Mouse (Mus musculus): ENCODE measurements around the gene Gm43064. TPM values are rescaled to one million over a fixed set of nuclear protein-coding genes. Genes with fewer than 3 reads are reported as not detected.
"Not testable (repeated sequence)": the region's sequence is repeated elsewhere in the genome, so short reads cannot be mapped to it uniquely, and the experiment has no call there.

Gene Gm43064
- polyA plus RNA-seq, 2 experiments from 2014 or later: 0.36 TPM; not detected in 1

DNA sequence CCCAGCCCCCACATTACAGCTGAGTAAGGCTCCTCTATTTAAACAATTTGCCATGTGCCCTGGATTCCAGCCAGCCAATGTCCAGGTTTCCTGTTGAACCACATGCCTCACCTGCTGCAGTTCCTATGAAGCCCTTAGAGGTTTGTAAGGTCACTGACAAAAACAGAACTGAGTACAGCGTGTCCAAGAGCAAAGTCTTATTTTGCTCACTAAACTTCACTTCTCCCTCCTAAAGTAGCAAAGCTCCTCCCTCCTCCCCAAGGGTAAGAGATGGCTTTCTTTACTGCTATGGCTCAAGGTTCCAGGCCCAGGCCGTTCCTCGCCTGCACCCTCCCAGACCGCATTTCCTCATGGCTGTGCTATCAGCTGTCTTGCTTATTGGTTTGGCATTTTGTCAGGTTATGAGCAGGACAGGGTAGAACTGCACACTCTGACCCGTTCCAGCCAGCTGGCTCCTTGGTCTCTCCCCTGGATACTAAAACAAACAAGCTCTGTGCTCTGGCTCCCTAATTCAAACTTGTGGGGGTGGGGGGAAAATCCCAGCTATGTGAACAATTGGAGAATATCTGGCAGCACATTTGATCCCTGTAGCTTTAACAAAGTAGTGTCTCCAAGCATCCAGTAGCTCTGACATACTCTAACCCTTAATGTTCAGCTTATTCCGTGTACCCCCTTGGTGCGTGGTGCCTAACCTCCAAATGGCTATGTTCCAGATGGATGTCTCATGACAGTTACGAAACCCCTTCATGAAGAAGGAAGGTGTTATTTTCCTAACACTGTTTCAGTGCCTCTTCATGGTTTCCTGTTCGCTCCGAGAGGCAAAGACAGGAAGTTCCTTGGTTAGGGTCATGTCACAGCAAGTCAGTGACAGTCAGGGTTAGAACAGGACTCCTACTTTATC is 7.5 kb upstream of the Gm43064 start:
- peak; percentile 91 for ATAC-seq

DNA sequence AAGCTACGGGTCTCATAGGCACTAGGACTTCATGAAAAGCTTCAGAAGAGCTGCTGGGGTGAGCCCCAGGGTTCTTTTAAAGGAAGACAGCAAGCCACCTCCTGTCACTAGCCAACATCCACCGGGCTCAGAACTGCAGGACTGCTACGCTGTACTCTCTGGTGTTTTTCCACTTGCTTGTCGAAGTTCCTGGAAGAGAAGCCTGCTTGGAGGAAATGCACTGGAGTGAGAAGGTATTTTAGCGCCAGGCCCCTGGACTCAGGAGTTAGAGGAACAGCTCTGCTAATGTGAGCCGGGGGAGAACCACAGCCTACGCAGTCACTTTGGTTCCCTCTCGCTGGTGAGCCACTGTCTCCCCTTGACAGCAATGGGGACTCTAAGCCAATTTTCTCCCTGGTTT is 6.5 kb upstream of the Gm43064 start:
- ATAC-seq: peak; percentile 27

DNA sequence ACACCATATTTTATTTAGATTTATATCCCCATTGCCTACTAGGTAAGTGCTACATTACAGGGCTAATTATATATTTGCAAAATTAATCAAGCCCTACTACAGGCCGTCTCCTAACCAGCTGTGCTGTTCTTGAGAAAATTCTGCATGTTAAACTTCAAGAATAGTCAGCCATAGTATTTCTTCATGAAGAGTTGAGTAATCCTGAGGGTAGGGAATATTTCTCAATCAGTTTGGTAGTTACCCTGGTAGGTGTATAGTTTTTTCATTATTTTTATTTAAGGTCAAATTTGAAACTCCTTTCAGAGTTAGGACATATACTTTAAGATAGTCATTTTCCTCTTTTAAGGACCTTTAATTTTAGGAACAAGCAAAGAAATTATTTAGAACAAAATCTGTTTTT is 3.7 kb upstream of the Gm43064 start:
- ATAC-seq: no peak

DNA sequence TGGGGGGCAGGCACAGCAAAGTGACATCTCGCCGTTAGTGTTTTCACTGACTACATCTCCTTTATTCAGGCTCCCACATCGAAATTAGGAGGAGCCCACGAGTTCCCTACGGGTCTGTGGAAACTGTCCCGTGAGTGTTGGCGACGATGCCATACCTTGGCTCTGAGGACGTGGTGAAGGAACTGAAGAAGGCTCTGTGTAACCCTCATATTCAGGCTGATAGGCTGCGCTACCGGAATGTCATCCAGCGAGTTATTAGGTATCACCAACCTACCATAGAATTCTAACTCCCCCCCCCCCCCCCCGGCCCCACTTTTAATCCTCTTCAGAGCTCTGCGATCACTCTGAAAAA is 402 bp downstream of the Gm43064 start:
- ATAC-seq: peak; percentile 29

DNA sequence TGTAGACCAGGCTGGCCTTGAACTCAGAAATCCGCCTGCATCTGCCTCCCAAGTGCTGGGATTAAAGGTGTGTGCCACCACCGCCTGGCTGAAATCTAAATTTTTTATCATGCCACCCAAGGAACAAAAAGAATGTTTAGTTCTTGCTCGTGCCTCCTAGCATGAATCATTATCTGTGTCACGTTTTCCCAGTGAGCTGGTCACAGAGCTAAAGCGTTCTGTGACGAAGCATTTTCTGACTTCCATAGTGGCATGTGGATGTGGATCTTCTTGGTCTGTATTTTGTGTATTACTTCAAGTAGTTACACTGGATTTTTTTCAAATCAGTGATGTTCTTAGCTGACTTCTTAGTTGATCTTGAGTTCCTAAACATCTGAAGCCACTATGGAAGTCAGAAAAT is 1.6 kb downstream of the Gm43064 start:
- ATAC-seq: no peak

DNA sequence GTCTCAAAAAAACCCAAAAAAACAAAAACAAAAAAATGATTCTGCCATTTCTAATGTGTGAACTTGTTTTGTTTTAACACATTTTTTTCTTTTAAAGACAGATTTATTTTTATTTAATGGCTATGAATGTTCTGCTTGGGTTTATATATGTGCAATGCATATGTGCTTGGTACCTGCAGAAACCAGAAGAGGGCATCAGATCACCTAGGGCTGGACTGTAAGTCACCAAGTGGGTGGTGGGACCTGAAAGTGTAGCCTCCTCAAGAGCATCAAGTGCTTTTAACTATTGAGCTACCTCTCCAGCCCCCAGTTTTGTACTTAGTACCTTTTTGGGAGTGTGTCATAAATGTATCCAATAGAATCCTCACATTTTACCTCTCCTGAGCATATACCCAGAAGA is 18.2 kb downstream of the Gm43064 start:
- no peak for ATAC-seq

DNA sequence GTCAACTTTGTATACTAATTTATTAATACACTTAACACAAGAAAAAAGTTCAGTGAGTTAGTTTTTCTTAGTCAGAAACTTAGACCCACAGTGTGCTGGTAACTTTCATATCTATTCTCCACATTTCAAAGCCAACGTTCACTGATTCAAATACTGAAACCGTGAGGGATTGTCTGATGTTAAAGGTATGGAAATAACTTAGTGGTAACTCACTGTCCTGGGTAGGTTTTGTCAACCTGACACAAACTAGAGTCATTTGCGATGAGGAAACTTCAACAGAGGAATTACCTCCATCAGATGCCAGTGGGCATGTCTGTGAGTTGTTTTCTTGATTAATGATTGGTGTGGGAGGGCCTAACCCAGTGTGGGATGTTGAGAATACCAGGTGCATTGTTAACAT is 19.7 kb downstream of the Gm43064 start:
- peak; percentile 26 for ATAC-seq

DNA sequence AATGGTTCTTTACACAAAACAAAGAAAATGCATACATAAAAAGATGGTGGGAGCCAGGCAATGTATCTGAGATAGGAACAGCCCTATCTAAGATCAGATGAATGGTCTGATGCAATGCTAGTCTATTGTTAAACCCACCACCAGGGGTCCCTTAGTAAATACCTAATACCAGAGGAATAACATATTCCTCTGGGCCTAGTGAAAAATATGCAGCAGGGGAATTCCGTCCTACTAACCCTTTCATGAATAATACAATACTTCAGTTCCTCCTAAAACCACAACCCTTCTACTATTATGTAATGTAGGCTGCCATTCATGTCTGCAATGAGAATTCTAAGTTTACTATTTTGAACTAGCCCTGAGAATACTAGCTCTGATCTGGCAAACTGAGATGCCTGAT is 21.3 kb downstream of the Gm43064 start:
- peak; percentile 54 for ATAC-seq

DNA sequence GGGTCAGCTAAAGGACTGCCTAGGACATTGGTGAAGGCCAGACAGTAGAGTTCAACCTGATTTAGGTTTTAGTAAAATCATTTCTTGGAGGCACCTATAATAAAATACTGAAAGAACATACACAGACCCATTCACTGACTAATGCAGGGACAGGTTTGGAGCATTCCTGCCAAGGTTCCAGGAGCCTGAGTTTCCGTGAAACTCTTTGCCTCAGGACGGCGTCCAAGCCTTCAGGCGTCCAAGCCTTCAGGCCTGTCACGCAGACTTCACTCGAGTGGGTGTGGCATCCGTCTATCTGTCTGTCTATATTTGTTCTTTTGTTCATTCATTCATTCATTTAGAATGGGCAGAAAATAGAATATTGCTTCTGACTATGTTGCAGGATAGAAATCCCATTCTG is 21.8 kb downstream of the Gm43064 start:
- ATAC-seq: no peak

DNA sequence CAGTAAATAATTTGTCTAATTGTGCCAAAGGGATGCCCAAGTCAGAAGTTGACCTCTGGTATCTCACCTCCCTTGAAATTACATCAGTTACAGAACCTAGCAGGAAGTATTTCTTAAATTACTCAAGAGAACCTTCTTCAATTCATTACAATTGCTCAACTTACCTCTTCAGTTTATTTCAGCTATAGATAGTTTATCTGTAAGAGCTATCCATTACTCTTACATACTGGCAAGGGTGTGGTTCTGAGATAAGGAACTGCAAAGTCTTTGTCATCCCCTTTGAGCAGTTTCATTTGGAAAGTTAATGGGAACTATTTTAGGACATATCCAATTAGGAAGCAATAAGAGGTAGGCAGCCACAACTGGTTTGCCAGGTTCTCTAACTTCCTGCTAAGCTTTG is 23.1 kb downstream of the Gm43064 start, which contains the start of gene Bcl2l15:
Gene Bcl2l15 (plus strand): TSS at position 176 of the 400 bp plus-strand sequence.
- no peak for ATAC-seq

DNA sequence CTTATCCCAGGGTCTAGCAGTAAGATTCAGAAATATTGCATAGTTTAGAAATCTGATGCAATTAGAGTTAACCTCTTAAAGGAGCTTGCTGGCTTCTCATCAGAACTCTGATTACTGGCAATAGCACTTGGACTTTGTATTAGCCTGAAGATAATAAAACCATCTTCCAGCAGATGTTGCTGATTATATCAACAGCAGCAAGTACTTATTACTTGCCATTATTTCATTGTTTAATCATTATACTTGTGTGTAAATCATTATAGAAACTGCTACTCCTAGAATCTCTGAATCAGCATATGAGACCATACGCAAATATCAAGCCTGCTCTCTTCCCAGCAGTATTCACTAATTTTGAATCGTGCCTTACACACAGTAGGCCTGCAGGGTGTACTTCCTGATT is 24.6 kb downstream of the Gm43064 start:
- ATAC-seq: no peak

DNA sequence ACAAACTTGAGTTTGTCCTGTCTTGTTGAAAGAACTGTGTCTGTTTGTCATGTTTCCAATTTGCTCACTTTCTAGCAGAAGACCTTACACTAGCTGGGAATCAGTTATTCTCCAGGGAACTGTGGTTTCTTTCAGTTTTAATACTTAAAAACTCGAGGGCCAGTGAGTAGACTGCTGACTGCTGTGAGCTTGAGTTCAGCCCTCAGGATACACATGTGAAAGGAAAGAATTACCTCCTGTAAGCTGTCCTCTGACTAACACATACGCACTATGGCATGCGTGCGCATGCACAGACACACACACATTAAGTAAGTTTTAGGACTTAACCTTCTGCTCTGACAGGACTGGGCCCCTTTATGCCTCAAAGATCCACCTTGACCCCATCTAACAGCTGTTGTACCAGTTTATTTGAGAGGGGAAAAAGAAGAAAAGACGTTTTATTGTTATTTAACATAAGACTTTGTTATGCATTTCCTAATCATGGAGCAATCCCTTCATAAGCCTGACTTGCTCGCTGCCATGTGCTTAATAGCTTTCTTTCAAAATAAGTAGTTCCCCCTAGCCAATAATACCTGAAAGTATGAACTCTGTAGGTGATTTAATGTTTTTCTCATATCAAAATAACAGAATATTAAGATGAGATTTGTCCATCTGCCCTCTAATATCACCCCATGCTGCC is 26.0 kb downstream of the Gm43064 start:
- ATAC-seq: no peak

DNA sequence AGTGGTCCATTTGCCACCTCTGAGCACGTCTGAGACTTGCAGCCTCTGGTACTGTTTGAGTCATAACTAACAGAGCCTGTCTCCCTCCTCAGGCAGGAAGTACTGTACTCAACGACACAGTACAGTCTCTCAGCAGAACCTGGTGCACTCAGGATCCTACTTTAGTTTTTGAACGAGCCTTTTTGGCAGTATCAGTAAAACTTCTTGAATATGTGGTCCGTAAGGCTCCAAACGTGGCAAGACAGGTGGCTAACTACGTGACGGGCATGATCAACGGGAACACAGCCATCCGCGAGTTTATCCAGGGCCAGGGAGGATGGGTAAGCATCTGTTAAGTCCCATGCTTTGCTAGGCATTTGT is 26.6 kb downstream of the Gm43064 start:
- peak; percentile 89 for ATAC-seq

DNA sequence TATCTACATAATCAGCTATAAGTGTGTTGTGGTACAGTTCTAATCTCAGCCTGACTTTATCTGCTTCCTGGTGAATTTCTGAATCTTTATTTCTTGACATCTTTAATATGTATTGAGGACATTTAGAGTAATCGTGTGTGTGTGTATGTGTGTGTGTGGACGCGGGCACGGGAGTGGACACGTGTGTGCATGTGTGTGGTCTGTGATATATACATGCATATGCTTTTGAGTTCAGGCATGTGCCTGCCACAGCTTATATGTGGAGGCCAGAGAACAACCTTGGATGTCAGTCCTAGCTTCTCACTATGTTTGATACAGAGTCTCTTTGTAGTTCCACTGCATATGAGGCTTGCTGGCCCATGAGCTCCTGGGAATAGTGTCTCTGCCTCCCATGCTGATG is 27.1 kb downstream of the Gm43064 start:
- ATAC-seq: no peak

DNA sequence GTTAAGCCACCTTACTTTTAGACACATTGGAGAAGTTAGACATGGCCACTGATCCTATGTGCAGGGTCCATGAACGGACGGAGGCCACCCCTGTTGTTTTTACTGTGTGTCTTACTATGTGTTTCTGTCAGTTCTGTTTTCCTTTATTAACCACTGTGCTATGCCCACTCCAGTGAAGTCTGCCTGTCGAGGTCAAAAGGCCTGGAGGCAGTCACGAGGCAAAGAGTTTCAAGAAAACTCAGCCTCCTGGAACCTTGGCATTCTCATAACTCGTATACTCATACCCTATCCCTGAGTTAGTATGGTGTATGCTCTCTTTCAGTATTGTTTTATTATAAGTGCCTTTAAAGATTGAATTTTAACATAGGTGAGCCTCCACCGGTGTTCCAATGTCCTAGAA is 30.3 kb downstream of the Gm43064 start:
- no peak for ATAC-seq

DNA sequence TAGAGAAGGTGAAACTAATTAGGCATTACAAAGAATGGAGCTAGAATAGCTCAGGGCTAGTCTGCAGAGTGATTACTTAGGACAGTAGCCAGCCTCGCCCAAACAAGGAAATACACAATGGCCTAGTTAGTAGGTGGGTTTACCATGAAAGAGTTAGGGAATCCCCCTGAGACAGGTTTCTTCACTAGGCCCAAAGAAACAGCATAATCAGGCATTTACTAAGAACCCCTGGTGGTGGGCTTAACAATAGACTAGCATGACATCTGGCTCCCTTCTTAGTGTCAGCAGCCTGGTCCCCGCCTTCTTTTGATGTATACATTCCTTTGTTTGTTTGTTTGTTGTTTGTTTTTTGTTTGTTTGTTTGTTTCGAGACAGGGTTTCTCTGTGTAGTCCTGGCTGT is 30.8 kb downstream of the Gm43064 start:
- ATAC-seq: not testable (repeated sequence)

DNA sequence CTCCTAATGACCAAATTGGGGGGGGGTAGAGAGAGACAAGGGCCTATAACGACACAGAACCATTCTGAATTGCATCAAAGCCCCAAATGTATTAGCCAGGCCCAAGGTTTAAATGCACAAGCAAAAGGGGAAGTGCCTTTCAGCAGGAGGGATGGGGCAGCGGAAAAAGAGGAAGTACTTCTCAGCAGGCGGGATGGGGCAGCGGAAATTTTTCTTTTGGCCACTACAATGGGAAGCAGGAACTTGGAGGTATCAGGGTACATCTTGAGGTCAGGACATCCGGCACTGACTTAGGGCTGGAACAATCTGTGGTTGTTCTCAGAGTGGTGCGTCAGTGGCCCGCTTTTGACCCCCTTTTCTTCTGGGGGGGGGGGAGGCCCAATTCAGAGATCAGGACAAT is 31.6 kb downstream of the Gm43064 start:
- ATAC-seq: not testable (repeated sequence)

DNA sequence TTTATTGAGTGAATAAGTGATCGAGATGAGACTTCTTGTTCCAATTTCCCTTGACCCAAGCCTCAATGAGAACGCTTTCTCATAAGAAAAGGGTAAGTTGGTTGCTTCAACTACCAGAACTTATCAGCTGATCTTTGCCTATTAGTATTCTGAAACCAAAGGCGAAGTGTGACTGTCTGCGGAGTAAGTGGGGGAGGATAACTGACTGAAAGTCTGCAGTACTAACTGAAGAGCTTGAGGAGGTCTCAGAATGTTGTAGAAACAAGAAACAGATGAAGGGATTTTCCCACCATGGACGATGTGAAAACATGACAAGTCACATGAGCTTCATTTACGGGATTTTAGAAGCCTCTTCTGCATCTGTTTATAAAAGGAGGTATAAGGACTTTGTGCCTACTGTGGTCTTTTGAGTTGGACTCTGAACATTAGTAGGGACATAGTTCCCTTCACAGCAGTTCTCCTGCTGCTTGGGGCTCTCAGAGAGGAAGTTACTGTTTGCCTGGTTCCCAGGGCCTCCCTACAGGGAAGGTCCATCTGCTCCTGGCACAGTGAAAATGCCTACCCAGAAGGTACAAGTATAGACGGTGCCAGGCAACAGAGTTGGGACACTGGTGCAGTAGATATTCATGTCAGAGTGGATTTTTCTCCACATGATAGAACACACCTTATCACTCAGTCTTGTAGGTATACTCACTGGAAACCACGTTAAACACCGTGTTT is 41.4 kb downstream of the Gm43064 start:
- ATAC-seq: peak; percentile 20

DNA sequence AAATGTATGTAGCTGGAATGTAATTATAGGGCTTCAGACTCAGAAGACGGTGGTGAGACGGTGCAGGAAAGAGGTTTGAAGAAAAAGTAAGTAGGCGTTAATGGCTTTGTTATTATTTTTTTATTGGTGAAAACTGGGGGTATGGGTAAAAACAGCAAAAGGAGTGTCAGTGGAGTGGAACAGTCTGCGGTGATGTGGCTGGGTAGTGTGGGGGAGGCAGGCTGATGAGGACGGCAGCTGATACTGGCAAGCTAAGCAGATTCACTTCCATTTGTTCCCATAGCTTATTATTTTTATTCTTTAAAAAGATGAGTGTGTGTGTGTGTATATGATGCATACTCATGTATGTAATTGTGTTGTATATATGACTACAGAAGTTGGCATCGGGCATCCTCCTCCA is 42.1 kb downstream of the Gm43064 start:
- ATAC-seq: peak; percentile 25

DNA sequence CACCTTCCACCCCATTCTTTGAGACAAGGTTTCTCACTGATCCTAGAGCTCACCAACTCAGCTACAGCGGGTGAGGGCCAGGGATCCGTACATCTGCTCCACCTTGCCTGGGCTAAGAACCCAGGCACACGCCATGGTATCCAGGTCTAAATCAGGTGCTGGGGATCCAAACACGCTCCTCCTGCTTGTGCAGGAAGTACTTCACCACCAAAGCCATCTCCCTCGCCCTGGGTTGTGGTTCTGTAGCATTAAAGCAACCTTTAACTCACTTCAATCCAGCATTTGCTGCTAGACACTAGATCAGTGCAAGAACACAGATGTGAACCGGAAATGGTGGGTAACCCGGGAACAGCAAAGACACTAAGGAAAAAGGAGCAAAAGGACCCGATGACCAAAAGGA is 42.5 kb downstream of the Gm43064 start:
- peak; percentile 37 for ATAC-seq

DNA sequence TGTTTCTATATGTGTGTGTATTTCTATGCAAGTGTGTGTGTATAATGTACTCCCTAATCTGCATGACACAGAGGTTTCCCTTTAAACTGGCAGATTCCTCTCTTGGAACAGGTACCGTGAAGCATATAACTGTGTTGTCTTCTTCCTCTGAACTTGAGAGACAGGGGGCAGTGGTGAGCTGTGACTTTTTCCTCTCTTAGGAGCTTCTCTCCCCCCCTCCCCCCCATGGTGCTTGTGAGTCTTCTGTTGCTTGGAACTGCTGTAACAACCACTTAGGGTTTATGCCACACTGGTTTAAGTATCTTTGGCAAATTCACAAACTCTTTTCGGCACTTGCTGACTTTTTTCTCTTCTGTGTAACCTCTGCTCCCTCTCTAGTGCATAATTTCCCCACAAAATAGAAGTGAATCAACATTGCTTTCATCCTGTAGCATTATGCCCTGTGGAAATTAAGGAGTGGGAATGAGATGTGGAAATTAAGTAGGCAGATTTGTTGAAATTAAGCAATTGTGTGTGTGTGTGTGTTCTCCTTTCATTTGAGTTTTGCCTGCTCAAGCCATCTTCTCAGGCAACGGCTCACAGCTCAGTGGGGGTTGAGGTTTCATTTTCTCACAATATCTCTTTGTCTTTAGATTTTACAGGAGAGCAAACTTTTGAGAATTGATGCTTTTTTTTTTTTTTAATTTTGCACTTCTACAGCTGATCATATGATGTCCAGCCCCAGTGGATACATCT is 43.4 kb downstream of the Gm43064 start:
- peak; percentile 49 for ATAC-seq

DNA sequence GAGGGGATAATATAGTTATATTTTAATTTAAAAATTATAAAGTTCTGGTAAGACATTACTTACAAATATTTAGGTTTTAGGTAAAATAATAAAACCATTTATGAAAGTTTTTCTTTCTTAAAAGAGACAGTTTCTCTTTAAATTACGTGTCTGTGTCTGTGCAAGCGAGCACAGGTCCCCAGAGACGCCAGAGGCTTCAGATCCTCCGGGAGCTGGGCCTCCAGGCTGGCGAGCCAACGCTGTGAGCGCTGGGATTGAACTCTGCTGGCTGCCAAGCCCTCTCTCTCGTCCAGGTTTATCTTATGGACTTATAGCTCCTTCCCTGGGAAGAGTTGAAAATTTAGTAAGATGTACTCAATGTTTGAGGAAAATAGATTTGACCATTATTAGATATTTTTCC is 44.4 kb downstream of the Gm43064 start:
- ATAC-seq: no peak
